Mouse (Mus musculus): ENCODE measurements around the gene Dlgap5.

Dlgap5 gene

DNA sequence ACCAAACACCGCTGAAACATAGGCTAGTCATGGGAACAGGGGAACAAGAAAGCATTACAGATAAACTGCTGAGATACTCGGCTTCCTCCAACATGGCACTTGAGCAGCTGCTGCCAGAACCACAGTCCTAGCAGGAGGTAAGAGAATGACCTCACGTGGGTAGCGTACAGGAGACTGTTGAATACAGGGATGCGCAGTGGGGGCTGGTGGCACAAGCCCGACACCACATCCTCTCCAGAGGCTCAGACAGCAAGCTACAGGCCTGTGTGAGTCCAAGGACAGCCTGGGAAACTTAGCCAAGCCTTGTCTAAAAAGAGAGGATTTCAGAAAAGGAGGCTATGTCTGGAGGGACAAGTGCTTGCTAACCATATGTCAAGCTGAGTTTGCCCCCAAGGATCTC lies 23.2 kb downstream of the Dlgap5 start:
- DNase-seq = no peak

DNA sequence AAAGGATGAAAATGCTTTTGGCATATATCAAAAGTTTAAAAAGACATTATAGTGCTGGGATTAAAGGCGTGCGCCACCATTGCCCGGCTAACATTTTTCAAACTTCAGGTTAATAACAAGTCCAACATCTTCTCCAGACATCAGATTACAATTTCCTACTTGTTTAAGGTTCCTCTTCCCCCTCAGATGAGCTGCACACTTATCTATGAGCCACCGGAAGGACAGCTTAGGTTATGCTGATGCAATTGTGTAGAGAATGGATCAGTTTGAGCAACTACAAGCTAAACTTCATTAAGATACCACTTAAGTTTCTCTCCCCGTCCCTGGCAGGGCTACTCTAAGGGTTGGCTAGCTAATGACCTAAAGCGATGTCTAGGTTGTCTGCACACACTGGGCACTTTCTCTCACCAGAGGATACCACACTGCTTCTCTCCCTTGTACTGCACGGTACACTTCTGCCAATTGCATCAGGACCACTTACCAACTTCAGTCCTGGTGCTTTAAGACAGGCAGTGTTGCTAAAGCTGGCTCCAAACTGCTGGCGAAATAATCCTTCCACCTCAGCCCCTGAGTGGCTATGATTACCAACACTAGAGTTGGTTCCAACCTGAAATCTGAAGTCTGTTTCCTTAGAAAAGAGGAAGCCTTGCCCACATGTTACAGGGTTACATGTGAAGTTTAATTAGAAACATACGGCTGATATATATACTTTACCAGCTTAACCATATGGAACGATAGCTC lies 24.7 kb downstream of the Dlgap5 start:
- peak; percentile 15 for DNase-seq

DNA sequence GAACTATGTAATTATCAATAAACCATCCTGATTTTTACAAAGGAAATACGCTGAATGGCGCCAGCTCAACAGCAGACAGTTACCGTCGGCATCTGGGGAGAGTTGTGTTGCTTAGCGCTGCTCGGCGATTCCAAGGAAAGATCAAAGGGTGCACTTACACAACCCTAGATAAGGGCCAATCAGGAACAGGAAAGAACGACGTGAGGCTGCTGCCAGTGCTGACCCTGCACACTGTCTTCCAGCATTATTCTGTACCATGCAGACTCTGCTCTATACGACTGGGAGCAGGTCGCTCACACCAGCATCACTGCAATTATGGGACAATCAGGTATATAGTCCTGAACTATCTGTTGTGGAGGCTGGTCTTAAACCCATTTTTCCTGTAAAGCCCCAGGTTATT lies 32.1 kb downstream of the Dlgap5 start:
- no peak for DNase-seq

DNA sequence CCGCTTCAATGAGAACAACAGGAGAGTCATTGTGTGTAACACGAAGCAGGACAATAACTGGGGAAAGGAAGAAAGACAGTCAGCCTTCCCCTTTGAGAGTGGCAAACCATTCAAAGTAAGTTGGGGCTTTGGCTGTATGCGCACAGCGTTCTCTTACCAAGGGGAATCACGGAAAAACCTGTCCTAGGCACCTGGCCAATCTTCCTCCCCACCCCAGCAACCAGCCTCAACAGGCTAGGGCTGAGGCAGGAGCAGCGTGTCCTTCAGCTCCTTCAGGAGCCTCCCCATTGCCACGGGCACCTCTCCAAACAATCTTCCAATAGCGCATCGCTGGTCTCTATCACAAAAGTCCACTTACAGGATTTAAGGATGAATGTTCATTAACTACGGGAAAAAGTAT lies 33.6 kb downstream of the Dlgap5 start:
- no peak for DNase-seq

- DNase-seq = no peak
Observed at GRCm38 (mm10) chr14:47383911-47384310, 34.3 kb downstream of the Dlgap5 start.

DNA sequence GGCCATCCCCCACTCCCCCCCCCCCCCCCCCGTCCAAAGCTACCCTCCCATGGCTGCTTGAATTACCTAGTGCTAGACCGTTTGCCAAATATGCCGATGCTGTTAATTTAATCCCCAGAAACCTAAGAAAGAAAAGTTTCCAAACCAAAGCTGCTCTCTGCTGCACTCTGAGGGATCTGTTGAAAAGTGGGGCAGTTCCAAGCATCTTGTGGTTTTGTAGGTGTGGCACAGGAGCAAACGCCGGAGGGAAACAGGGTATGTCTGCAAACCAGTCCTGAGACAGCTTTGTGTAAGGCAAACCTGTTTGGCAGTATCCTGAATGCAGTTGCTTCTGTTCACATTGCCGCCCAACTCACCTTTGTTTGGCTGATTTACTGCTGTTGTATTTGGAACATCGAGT lies 39.9 kb downstream of the Dlgap5 start:
- DNase-seq = peak; percentile 18

DNA sequence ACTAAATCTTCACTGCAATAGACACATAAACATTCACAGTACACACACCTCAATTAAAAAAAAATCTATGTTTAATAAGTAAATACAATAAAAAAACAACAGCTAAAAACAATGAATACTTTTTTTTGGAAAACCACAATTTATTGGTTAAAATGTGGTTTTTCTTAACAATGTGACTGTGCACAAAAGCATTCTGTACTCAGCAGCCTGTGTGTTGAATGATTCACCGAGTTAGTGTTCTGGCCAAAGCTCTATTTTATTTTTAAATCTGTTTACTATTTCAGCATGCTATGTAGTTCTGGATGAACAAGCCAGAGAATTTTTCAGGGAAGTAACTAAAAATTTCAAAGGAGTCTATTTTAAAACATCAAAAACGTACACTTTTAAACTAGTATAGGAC lies 41.7 kb downstream of the Dlgap5 start:
- DNase-seq = no peak

GRCm38 (mm10) chr14:47373728-47374678 lies 44.2 kb downstream of the Dlgap5 start:
- DNase-seq = peak; percentile 84

- peak; percentile 79 for DNase-seq
Observed at GRCm38 (mm10) chr14:47371689-47372088, 46.5 kb downstream of the Dlgap5 start.

DNA sequence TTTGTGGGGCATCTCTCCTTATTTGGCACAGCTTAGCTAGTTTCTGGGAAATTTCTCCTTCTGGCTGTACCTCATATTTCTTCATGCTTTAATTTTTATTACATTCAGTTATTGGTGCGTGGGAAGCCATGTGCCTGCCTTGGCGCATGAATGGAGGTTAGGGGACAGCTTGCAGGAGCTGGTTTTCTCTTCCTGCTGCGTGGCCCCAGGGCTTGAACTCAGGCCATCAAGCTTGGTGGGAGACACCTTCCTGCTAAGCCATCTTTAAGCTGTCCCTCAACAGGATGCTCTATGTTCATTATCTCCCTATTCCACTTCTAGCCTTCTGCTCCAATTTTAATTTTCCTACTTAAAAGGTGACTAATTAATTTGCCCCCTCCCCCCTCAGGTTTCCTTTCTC lies 47.4 kb downstream of the Dlgap5 start:
- no peak for DNase-seq

DNA sequence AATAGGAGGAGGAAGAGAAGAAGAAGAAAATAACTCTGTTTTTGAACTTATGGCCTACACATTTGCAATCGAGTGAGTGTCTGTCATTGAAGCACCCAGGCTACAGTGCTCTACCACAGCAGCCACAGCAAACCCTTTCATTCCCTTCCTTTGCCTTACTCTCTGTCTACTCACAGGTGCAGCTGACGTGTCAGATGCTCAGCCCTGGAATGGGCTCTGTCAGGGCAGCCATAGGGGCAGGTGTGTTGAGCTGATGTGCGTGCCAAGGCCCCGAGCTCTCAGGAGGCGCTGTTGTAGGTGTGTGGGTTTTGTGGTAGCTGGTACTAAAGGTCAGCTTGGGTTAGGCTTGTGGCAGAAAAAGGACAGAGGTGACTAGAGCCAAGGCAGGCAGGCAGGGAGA lies 48.5 kb downstream of the Dlgap5 start:
- no peak for DNase-seq

GRCm38 (mm10) chr14:47367461-47367860 lies 50.7 kb downstream of the Dlgap5 start, which contains the start of gene Lgals3:
Gene Lgals3 (plus strand): TSS chr14:47367751.
- peak; percentile 30 for DNase-seq

GRCm38 (mm10) chr14:47366881-47367321 lies 51.3 kb downstream of the Dlgap5 start:
- peak; percentile 44 for DNase-seq

- DNase-seq = peak; percentile 56
Observed at GRCm38 (mm10) chr14:47364742-47365449, 53.3 kb downstream of the Dlgap5 start.

GRCm38 (mm10) chr14:47361899-47362298 lies 56.3 kb downstream of the Dlgap5 start:
- DNase-seq = peak; percentile 44

GRCm38 (mm10) chr14:47361418-47361817 lies 56.8 kb downstream of the Dlgap5 start:
- no peak for DNase-seq

GRCm38 (mm10) chr14:47359610-47360009 lies 58.6 kb downstream of the Dlgap5 start:
- no peak for DNase-seq

GRCm38 (mm10) chr14:47356622-47357021 lies 61.6 kb downstream of the Dlgap5 start:
- no peak for DNase-seq

DNA sequence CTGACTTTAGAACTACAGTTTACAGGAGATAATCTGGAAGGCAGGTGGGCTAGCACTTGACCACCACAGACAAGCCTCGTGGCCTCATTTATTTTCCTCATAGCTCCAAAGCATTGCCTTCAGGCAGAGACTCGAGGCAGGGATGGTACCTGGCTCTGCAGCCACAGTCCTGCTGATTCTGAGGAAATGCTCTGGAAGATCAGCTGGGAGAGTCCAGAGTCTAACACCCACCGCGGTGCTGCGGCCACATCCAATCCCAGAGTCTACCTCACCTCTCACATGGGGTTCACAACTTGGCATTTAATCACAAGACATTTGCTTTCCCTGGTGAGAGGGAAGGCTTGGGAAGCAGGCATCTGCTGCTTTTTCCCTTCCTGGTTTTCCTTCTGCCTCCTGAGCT lies 63.3 kb downstream of the Dlgap5 start:
- no peak for DNase-seq

DNA sequence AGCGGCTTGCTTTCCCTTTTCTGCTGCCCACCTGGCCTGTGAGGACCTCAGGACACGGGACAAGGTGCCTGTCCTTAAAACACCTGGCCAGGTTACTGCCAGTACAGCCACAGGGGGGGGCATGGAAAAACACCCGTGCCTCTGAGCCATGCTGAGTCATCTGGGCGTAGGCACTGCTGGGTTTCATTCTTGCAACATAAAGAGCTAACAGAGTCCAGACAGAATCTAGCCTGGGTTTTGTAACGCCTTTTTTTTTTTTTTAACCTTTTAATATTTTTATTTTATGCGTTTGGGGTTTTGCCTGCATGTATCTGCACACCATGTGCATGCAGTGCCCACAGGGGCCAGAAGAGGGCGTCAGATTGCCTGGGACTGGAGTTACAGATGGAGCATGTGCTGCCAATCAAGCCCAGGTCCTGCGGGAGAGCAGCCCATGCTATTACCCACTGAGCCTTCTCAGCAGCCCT lies 64.1 kb downstream of the Dlgap5 start:
- DNase-seq = peak; percentile 80

DNA sequence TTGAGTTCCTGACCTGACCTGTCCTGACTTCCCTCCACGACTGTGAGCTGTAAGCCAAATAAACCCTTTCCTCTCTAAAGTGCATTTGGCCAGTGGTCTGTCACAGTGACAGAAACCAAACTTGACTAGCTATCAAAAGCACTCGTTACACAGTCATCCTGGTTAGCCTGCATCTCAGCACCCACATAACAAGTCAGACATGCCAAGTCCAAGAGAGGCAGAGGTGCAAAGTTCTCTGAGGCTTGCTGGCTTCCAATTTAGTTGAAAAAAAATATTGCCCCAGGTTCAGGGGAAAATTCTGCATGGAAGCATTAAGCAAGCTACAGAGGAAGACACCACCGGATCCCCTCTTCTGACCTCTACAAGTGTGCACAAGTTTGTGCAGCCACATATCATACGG lies 65.0 kb downstream of the Dlgap5 start:
- DNase-seq = no peak

- DNase-seq = no peak
Observed at GRCm38 (mm10) chr14:47352272-47352671, 65.9 kb downstream of the Dlgap5 start.

DNA sequence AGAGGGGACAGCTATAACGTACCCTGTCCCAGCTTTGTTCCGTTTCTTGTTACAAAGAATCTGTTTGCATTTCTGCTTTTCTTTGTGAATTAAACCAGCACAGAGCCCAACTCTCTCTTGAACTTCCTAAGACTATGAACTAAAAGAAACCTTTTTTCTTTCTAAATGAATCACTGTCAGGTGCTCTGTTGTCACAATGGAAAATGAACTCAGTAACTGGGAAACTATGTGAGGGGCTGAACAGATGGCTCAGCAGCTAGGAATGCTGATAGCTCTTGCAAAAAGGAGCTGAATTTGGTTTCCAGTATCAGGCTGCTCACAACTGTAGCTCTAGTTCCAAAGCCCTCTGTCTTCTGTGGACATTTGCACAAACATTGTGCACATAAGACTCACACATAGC lies 67.2 kb downstream of the Dlgap5 start:
- DNase-seq = no peak
